Mouse (Mus musculus): ENCODE data around the gene Erc2. TPM values are rescaled to one million over a fixed set of nuclear protein-coding genes. Genes with fewer than 3 reads are reported as not detected.

The Erc2 gene
- polyA plus RNA-seq, 1 experiment from 2014 or later: 9.1 TPM

- 93% methylated on average over 2 of the region's 2 CpGs for WGBS
- Histone ChIP-seq H3K36me3 (replicated peaks) (no peaks in the 10 kb centered on the region), H3K27ac (no peak overlapping the region), H3K27me3 (ENCODE audit: poor library complexity, severe bottlenecking) (no peaks in the 10 kb centered on the region), H3K4me3 (no peak overlapping the region), H3K9me3 (no peaks in the 10 kb centered on the region), H3K4me1 (peaks cover 10% of the 10 kb centered on the region)
- no peak for DNase-seq (ENCODE audit: extremely low spot score, low spot score)
Measured at GRCm38 (mm10) chr14:28069826-28070225, 447.6 kb downstream of the Erc2 start.

DNA sequence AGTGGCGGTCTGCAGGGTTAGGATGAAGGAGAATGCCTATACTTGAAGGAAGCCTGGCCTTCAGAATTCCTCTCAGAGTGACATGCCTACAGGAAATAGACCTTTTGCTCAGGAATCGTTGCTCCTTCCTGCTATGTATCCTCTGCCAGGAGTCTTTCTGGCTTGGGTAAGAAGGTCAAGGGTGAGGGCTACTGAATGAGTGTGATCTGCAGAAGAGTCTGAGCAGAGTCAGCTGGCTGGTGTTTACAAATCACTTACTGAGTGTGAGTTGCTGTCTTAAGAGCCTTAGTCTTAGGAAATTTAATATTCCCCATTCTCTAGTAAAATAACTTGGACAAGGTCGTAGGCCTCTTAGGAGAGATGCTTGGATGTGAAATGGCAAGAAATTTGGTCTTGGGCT, 450.3 kb downstream of the Erc2 start:
- DNase-seq (ENCODE audit: extremely low spot score, low spot score): no peak
- Histone ChIP-seq H3K27me3 (ENCODE audit: poor library complexity, severe bottlenecking) (no peaks in the 10 kb centered on the region), H3K9me3 (no peaks in the 10 kb centered on the region), H3K4me1 (peaks cover 9% of the 10 kb centered on the region), H3K36me3 (replicated peaks) (no peaks in the 10 kb centered on the region), H3K4me3 (no peak overlapping the region), H3K27ac (no peak overlapping the region)
- WGBS: 86% methylated on average over 3 of the region's 3 CpGs

DNA sequence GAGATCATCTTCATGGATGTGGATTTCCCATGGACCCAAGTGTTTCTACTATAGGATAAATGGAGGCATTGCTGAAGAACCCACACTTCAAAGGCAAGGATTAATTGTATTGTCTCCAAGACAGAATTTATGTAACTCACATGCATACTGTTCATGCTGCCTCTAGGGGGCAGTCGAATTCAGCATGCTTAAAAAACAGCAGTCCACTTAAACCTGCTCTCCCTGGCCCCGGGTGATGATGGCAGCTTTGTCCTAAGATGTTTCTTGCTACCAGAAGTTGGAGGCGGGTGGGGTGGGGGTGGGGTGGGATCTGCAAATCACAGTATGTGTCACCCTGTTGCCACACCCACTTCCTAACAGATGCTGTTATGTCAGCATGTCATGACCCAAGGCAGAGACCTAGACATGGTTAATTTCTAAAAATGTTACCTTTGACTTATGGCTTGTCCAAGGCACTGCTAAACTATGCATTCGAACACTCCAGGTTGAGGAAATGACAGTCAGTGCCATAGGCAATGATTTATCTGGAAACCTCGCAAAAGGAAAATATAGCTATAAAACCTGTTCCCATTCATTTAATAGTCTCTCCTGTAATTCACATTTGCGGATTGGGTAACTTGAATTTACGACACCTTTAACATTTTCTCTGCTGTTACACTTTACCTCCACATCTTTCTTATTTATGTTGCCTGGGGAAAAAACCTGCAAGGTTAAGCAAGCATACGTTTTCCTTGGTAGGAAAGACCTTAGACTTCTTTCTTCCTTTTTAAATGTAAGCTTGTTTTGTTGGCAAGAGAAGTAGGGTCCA, 467.6 kb downstream of the Erc2 start:
- Histone ChIP-seq H3K36me3 (replicated peaks) (no peaks in the 10 kb centered on the region), H3K9me3 (no peaks in the 10 kb centered on the region), H3K27ac (no peak overlapping the region), H3K27me3 (ENCODE audit: poor library complexity, severe bottlenecking) (no peaks in the 10 kb centered on the region), H3K4me3 (no peak overlapping the region), H3K4me1 (no peaks in the 10 kb centered on the region)
- WGBS: 65% methylated on average over 8 of the region's 8 CpGs
- DNase-seq (ENCODE audit: extremely low spot score, low spot score): peak; percentile 40

DNA sequence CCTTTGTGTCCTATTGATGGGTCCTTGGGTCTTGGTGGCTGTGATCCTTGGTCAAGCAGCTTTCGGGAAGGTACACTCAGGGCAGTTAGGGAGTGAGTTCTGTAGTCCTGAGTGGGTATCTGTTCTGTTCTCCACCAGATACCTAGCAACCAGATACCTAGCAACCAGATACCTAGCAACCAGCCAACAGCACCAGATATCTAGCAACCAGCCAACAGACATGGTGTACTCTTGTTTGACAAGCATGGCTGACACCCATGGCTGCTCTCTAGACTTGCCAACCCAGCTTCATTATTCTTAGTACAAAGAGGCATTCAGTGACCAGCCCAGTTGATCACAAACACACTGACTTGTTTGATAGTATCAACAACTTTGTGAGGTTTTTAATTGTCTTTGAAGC, 469.1 kb downstream of the Erc2 start:
- Histone ChIP-seq H3K4me3 (no peak overlapping the region), H3K9me3 (no peaks in the 10 kb centered on the region), H3K36me3 (replicated peaks) (no peaks in the 10 kb centered on the region), H3K27me3 (ENCODE audit: poor library complexity, severe bottlenecking) (no peaks in the 10 kb centered on the region), H3K4me1 (no peaks in the 10 kb centered on the region), H3K27ac (no peak overlapping the region)
- WGBS: 91% methylated on average over 1 of the region's 1 CpGs
- DNase-seq (ENCODE audit: extremely low spot score, low spot score): no peak

GRCm38 (mm10) chr14:28093214-28093613, 471.0 kb downstream of the Erc2 start:
- Histone ChIP-seq H3K4me1 (no peaks in the 10 kb centered on the region), H3K36me3 (replicated peaks) (no peaks in the 10 kb centered on the region), H3K27me3 (ENCODE audit: poor library complexity, severe bottlenecking) (no peaks in the 10 kb centered on the region), H3K9me3 (no peaks in the 10 kb centered on the region), H3K27ac (no peak overlapping the region), H3K4me3 (no peak overlapping the region)
- DNase-seq (ENCODE audit: extremely low spot score, low spot score): no peak
- 69% methylated on average over 4 of the region's 4 CpGs for WGBS

GRCm38 (mm10) chr14:28093913-28094312, 471.7 kb downstream of the Erc2 start:
- Histone ChIP-seq H3K36me3 (replicated peaks) (no peaks in the 10 kb centered on the region), H3K27ac (no peak overlapping the region), H3K9me3 (no peaks in the 10 kb centered on the region), H3K4me3 (no peak overlapping the region), H3K4me1 (no peaks in the 10 kb centered on the region), H3K27me3 (ENCODE audit: poor library complexity, severe bottlenecking) (no peaks in the 10 kb centered on the region)
- WGBS: 93% methylated on average over 1 of the region's 1 CpGs
- no peak for DNase-seq (ENCODE audit: extremely low spot score, low spot score)

DNA sequence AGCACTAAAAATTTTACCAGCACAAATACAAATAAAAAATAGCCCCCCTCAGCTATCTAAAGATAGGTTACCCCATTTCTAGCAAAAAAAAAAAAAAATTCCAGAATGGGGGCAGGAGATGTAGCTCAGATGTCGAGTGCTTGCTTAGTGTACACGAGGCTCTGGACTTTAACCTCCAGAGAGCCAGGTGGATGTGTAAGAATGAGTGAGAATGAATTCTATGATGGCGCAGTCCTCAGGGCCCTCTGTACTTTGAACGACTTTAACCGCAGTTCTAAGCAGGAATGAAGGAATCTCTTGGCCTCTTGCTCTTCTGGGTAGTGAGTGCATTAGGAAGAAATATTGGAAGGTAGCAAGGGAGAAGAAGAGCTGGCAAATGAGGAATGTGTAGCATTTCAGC, 476.9 kb downstream of the Erc2 start:
- no peak for DNase-seq (ENCODE audit: extremely low spot score, low spot score)
- Histone ChIP-seq H3K36me3 (replicated peaks) (no peaks in the 10 kb centered on the region), H3K27me3 (ENCODE audit: poor library complexity, severe bottlenecking) (no peaks in the 10 kb centered on the region), H3K4me3 (no peak overlapping the region), H3K9me3 (no peaks in the 10 kb centered on the region), H3K4me1 (no peaks in the 10 kb centered on the region), H3K27ac (no peak overlapping the region)
- 91% methylated on average over 5 of the region's 5 CpGs for WGBS

GRCm38 (mm10) chr14:28113121-28113520, 490.9 kb downstream of the Erc2 start:
- H3K4me3 ChIP-seq: no peak overlapping the region
- no peaks in the 10 kb centered on the region for H3K9me3 ChIP-seq
- no peaks in the 10 kb centered on the region for H3K36me3 ChIP-seq (replicated peaks)
- WGBS: 92% methylated on average over 2 of the region's 2 CpGs
- DNase-seq (ENCODE audit: extremely low spot score, low spot score): no peak
- no peak overlapping the region for H3K27ac ChIP-seq
- H3K27me3 ChIP-seq (ENCODE audit: poor library complexity, severe bottlenecking): no peaks in the 10 kb centered on the region
- H3K4me1 ChIP-seq: no peaks in the 10 kb centered on the region

GRCm38 (mm10) chr14:28120851-28121250, 498.6 kb downstream of the Erc2 start:
- Histone ChIP-seq H3K4me3 (no peak overlapping the region), H3K27me3 (ENCODE audit: poor library complexity, severe bottlenecking) (no peaks in the 10 kb centered on the region), H3K36me3 (replicated peaks) (no peaks in the 10 kb centered on the region), H3K4me1 (no peaks in the 10 kb centered on the region), H3K9me3 (peaks cover 3% of the 10 kb centered on the region; the same call in 1 of the 2 replicates), H3K27ac (no peak overlapping the region)
- no peak for DNase-seq (ENCODE audit: extremely low spot score, low spot score)
- WGBS: 66% methylated on average over 5 of the region's 5 CpGs

DNA sequence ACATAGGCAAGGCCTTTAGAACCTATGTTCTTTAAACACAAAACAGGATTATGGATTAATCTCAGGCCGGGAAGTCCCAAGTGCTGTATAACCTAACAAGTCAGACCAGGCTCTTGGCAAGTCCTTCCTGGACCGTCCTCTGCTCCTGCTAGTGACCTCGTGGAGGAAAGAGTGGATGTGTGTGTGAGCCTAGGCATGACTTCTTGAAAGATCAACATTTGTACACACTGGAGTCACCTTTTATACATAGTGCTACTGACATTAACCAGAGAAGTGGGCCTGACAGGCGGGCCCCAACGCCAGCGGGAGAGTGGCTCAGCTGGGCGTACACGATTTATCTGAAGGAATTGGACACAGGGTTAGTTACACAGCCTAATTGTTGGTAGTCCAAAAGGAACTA, 504.6 kb downstream of the Erc2 start:
- Histone ChIP-seq H3K27me3 (ENCODE audit: poor library complexity, severe bottlenecking) (no peaks in the 10 kb centered on the region), H3K4me1 (no peaks in the 10 kb centered on the region), H3K27ac (no peak overlapping the region), H3K9me3 (no peaks in the 10 kb centered on the region), H3K4me3 (no peak overlapping the region), H3K36me3 (replicated peaks) (no peaks in the 10 kb centered on the region)
- 95% methylated on average over 8 of the region's 8 CpGs for WGBS
- no peak for DNase-seq (ENCODE audit: extremely low spot score, low spot score)

DNA sequence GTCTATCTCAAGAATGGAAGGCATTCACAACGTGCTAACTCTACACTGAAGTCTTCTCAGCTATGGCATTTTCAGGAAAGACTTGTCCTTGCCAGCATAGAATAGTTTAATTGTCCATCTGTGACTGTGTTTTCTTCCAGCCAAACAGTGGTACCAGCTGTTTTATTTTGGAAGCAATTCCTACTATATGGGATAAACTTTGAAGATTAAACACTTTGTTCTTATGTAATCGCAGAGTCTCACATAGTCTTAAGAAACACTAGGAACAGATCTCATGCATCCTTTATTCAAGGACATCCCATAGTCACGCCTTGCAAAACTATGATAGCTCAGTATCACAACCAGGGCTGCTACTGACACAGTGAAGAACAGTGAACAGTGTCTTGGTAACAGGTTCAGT, 506.8 kb downstream of the Erc2 start:
- Histone ChIP-seq H3K9me3 (no peaks in the 10 kb centered on the region), H3K27me3 (ENCODE audit: poor library complexity, severe bottlenecking) (no peaks in the 10 kb centered on the region), H3K4me1 (no peaks in the 10 kb centered on the region), H3K4me3 (no peak overlapping the region), H3K36me3 (replicated peaks) (no peaks in the 10 kb centered on the region), H3K27ac (no peak overlapping the region)
- WGBS: 93% methylated on average over 3 of the region's 3 CpGs
- no peak for DNase-seq (ENCODE audit: extremely low spot score, low spot score)

DNA sequence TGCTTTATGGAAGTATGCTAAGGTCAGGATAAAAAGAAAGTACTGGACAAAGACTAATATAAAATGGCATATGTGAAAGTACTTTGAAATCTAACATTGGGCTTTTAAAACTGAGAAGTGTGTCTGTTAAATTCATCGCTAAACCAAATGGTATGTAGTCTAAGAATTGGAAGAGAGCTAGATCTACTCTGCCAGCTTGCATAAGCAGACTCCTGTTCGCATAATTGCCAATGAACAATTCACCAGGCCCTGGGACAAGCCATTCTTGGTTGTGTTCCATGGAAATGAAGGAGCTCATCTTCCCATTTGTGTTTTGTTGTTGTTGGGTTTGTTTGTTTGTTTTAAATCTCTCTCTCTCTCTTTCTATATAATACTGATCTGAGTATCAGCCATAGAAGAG, 521.8 kb downstream of the Erc2 start:
- H3K27me3 ChIP-seq (ENCODE audit: poor library complexity, severe bottlenecking): no peaks in the 10 kb centered on the region
- DNase-seq (ENCODE audit: extremely low spot score, low spot score): no peak
- WGBS: 96% methylated on average over 2 of the region's 2 CpGs
- no peaks in the 10 kb centered on the region for H3K4me1 ChIP-seq
- H3K4me3 ChIP-seq: no peak overlapping the region
- H3K36me3 ChIP-seq (replicated peaks): no peaks in the 10 kb centered on the region
- no peak overlapping the region for H3K27ac ChIP-seq
- H3K9me3 ChIP-seq: no peaks in the 10 kb centered on the region

GRCm38 (mm10) chr14:28147201-28147600, 525.0 kb downstream of the Erc2 start:
- no peaks in the 10 kb centered on the region for H3K27me3 ChIP-seq (ENCODE audit: poor library complexity, severe bottlenecking)
- no peaks in the 10 kb centered on the region for H3K4me1 ChIP-seq
- H3K4me3 ChIP-seq: no peak overlapping the region
- DNase-seq (ENCODE audit: extremely low spot score, low spot score): no peak
- no peaks in the 10 kb centered on the region for H3K36me3 ChIP-seq (replicated peaks)
- H3K27ac ChIP-seq: no peak overlapping the region
- 80% methylated on average over 5 of the region's 5 CpGs for WGBS
- H3K9me3 ChIP-seq: no peaks in the 10 kb centered on the region

DNA sequence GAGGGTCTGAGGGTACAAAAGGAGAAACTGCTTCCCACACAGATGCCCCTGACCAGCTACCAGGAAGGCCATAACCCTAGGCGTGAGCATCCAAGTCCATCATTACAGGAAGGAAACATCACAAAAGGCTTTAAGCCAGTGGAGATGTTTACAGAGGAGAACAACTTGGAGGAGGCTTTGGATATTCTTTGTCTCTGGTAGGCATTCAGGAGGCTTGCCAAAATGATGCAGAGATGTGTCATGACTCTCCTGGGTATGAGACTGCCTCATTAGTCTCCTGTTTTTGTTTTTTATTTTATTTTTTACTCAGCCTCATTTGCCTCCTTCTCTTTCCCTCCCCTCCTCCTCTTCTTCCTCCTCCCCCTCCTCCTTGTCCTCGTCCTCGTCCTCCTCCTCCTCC, 528.7 kb downstream of the Erc2 start:
- DNase-seq (ENCODE audit: extremely low spot score, low spot score): no peak

More for the DNA sequence above, 528.7 kb downstream of the Erc2 start:
- Histone ChIP-seq H3K9me3 (no peaks in the 10 kb centered on the region), H3K27ac (no peak overlapping the region), H3K4me1 (no peaks in the 10 kb centered on the region), H3K36me3 (replicated peaks) (no peaks in the 10 kb centered on the region), H3K27me3 (ENCODE audit: poor library complexity, severe bottlenecking) (no peaks in the 10 kb centered on the region), H3K4me3 (no peak overlapping the region)
- WGBS: 73% methylated on average over 3 of the region's 3 CpGs

All from forebrain, embryonic 10.5 days (tissue).